Mouse (Mus musculus) fibroblast of lung, adult 2 months (primary cell): Measurements from ENCODE around the gene Zfp740.

Source experiments
- DNase-seq: peaks from one replicate; pipeline ENCODE4 v3.0.0-alpha.2; 2011; ENCODE audit warnings: low read depth

Zfp740 gene

DNA sequence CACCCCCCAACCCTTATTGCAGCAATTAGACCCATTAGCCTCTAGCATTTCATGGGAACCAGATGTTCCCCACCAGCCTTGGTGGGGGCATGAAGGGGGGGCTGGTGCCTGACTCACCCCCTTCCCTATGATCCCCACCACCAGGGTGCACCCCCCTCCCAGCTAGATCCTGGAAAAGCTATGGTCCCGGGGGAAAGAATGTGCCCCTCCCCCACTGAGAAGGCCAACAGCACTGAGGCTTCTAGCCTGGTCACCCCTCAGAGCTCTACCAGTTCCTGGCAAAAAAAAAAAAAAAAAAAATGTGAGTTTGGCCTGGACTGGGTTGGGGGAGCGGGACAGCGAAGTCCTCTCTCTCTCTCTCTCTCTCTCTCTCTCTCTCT is 45.8 kb downstream of the Zfp740 start:
- no peak for DNase-seq

DNA sequence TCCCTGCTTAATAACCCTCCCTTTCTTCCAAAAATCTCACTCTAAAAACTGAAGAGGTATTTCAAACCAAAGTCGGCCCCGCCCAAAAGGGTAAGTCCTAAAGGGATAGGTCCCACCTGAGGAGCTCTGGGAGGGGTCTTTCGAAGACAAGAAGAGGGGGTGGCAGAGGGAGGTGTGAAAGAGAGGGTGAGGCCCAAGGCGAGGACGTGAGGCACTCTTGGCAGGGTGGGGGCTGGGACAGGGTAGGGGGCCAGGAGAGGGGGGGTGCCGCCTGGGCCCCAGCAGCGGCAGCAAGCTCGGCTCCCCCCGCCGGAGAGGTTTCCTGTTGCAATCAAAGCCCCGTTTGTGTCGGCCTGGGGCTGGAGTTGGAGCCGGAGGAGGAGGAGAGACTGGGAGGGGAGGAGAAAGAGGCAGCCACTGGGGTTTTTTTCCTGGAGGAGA is 46.2 kb downstream of the Zfp740 start:
- DNase-seq, result no peak

DNA sequence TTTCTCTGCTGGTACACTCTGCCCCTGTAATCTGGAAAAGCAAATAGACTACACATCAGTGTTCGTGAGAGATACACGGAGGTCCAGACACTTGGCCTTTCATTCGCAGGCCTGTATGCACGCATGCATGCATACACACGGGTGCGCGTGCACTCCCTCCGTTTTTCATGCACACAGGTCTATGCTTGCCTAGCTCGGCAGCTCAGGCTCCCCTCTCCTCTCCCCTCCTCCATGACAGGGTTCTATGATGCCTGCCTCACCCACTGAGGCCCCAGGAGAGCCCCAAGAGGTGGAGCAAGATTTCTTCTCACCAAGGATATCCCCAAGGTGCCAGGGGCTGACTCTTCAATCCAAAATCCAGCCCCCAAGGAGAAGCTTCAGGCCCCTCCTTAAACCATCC is 46.9 kb downstream of the Zfp740 start:
- no peak for DNase-seq

DNA sequence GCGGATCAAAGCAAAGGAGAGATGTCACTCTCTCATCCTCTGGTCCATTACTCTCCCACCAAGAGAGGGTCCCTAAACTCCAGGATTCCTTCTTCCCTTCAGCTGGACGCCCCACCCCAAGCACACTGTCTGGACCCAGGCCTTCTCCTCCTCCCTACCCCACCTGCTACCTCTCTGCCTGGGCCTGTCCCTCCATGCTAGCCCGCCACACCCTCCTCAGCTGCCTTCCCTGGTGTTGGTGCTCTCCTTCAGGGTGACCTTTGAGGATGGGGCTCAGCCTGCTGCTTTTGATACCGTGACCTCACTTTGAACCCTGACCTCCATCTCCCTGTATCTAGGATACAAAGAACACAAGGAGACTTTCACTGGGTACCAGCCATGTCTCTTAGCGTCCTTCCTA is 47.5 kb downstream of the Zfp740 start:
- DNase-seq, result no peak

DNA sequence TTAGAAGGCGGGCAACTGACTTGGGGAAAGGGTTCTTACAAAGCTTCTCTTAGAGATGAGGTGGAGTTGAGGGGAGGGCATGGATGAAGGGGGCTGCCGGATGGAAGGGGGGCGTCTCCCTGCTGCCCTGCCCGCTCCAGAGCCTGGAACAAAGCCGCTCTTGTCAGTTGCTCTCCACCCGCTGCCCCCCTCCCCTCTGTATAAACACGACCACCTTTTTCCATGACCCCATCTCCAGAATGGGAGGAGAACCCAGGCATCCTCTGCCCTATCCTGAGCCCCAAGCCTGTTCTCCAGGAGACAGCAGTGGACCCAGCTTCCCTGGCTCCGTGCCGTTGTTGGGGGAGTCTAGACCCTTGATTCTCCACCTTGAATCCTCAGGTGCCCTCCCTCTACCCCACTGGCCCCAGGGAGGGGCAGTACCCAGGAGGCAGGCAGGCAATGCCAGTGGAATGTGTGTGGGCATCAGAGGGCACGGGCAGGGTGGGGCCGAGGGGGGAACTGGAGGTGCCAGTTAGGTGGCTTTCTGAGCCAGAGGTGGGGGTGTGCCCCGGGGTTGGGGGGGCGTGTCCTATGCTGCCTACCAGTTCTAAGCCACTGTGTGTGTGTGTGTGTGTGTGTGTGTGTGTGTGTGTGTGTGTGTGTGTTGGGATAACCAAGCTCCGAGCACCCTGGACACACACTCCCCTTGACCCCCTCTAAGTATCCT is 52.7 kb downstream of the Zfp740 start:
- DNase-seq, result no peak

DNA sequence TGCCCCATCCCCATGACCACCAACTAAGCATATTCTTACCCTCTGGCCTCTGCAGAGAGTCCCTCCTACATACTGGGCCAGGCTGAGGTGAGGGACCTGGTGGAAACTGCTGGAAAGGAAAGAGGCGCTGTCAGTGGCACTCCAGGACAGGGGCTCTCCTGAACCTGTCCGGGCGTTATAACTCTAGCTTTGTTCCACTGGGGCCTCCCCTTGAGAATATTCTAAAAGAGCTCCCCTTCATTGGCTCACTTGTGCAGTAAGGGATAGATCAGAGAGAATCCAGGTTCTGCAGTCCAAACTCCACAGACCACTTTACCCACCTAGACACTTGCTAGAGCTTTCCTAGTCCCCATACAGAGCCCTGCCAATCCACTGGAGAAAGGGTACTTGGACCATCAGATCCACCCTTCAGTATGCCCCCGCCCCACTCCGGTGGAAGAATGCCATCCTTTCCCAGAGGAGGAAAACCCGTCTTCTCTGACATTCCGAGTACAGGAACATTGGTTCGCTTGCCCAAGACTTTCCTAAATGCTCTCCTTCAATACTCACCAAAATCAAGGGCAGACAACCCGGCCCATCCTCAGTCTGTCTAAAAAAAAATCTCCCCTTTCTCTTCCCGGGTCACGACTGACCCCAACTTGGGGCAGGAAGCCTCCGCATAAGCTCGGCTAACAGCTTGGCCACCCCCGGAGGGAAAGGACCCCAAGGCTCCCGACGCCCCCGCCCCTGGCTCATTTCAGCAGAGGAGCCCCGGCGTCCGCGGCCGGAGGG is 53.6 kb downstream of the Zfp740 start:
- no peak for DNase-seq

DNA sequence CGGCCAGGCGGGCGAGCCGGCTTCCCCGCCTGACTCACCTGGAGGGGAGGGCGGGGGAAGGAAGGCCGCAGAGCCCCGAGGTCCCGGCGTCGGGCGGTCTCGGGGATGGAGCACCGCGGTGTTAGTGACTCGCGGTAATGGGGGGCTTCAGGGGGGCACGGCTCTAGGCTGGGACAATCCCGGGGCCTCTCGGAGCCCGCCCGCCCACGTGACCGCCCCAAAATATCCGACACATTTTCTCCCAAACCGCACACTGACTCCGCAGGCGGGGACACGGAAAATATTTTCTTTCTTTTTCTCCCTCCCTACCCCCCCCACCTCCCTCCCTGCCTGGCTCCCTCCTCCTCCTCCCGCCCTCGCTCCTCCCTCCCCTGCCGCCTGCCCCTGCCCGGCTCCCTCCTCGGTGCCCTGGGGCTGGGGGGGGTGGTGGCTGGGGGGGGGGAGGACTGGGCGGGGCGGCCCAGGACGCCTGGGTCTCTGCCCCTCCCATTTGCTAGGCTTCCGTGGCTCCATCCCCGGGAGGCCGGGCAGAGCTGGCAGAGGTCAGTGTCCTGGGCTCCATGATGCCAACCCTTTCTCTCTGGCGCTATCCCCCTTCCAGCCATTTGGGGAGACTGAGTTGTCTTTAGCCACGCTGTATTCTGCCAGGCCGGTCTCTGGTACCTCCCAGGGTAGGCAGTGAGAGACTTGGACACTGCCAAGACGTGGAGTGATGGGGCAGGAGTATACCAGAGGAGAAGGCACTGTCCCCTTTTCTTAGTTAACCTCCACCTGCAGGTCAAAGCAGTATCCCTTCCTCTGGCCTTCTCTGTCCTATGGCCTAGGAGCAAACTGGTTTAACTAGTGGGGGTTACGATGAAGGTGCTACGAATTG is 54.4 kb downstream of the Zfp740 start, which contains the start of gene Rarg:
TSS of gene Rarg (minus strand) at position 316 of the 874 bp plus-strand sequence.
- no peak for DNase-seq

DNA sequence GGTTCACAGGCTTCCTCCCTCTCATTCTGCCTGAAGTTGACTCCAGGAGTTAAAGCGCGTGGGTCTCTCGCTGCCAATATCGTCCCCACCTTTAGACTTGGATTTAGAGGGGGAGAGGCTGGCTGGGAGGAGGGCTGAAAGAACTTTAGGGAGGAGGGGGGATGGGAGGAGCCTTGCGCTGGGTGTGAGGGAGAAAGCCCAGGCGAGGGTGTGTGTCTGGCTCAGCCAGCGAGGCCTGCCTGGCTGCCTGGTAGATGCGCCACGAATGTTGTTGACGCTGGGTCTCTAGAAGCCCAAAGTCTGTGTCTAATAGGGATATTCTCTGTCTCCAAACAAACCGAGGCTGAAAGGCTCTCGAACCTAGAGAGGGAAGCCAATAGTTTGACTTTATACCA is 55.0 kb downstream of the Zfp740 start:
- no peak for DNase-seq

DNA sequence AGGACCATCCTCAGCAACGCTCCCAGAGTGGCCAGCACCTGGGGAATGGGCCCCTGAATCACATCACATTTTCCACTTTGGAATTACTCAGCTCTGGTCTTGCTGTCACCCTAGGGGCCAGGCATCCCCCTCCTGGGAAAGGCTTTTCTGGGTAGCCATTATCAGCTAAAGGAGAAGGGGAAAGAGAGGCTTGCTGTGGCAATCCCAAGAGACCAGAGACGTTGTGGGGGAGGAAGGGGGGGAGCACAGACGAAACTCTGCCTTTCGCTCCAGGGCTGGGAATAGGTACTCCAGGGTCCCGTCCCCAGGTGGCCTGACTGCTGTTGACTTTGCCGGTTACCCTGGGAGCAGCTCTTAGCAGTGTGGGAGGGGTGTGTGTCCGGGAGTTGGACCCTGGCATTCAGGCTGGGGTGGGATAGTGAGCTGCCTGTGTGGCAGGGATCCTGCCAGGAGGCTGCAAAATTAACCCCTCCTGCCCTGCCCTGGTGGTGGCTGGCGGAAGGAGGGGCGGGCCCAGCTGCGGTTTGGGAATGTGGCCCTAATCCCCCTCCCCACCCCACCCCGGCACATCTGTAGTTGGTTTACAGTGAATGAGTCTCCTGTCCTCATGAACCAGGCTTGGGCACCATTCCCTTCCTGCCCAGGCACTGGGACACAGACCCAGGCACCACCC is 55.7 kb downstream of the Zfp740 start:
- no peak for DNase-seq

DNA sequence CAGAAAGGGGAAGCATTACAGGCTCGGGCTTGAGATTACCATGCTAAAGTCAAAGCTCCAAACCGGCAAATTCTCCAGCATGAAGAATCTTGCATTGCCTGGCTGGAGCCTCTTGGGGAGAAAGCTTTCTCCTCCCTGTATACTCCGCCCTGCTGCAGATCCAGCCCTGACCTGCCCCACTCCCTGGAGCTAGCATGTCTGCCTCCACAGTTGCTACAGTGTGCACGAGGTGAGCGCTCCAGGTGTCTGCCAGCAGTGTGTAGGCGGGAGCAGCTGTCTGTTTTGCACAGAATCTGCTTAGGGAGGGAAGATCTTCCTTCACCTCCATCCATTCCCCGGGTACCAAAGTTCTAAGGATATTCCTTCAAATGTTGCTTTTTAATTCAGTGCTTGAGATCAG is 59.5 kb downstream of the Zfp740 start:
- DNase-seq, result no peak

DNA sequence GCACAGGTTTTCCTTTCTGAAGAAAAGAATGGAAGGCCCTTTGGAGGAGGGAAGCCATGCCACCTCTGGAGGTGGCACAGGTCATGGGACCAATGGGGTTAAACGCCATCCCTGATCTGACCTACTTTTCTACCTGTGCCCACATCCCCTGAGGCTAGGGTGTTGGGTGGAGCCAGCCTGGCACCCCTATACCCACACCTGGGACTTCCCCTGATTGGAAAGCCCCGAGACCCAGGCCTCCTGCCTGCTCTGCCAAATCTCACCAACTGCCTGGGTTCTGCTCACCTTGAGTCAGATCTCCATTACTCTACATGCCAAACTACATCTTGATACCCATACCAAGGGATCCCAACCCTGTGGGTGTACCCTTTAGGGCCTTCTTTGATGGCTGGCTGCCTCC is 60.0 kb downstream of the Zfp740 start:
- DNase-seq, result no peak
